Mouse (Mus musculus) CH12.LX (cell line): ENCODE results near the gene Adamtsl1. TPM values are rescaled to one million over a fixed set of nuclear protein-coding genes. Genes with fewer than 3 reads are reported as not detected.

Source experiments
- DNase-seq: peaks from one replicate; pipeline ENCODE4 v3.0.0-alpha.2; 2013; ENCODE audit errors: extremely low read depth
- H3K27ac ChIP-seq: 2 replicates; pipeline ENCODE4 v1.5.1; 2012; ENCODE audit warnings: low read depth, mild to moderate bottlenecking, control low read depth, moderate library complexity; ENCODE audit not compliant: insufficient read depth
- H3K27me3 ChIP-seq: replicated peaks from 2 replicates; pipeline ENCODE3; 2012; ENCODE audit warnings: inconsistent platforms
- H3K36me3 ChIP-seq, 2 experiments: replicated peaks in 1 of 2; 2 replicates each; pipeline versions ENCODE3 to v1.6.1; 2012; ENCODE audit warnings: inconsistent platforms in 1 of 2, low read length in 1 of 2, mild to moderate bottlenecking in 1 of 2, mixed read lengths in 1 of 2, moderate library complexity in 1 of 2; ENCODE audit not compliant: control insufficient read depth in 1 of 2, insufficient read depth in 1 of 2
- H3K4me1 ChIP-seq, 2 experiments: 2 replicates each; pipeline ENCODE4 v1.6.1; 2012; ENCODE audit warnings: inconsistent platforms in 1 of 2, moderate library complexity in 1 of 2; ENCODE audit not compliant: insufficient read depth in 2 of 2, control insufficient read depth in 1 of 2
- H3K4me2 ChIP-seq: 2 replicates; pipeline ENCODE4 v1.6.1; 2012; ENCODE audit warnings: low read depth, mild to moderate bottlenecking, control low read depth; ENCODE audit not compliant: poor library complexity, insufficient read depth, severe bottlenecking
- H3K4me3 ChIP-seq, 3 experiments: fragments of 150-350 bp in 1 of 3; sonication (generic) in 1 of 3; replicated peaks in 1 of 3; 2 replicates each; pipeline versions ENCODE3 to v1.5.1; 2011 to 2012; ENCODE audit warnings: low read depth in 2 of 3, low read length in 2 of 3, mild to moderate bottlenecking in 2 of 3, moderate library complexity in 2 of 3, control low read depth in 1 of 3, improper control_type of control experiment in 1 of 3, inconsistent platforms in 1 of 3, mixed read lengths in 1 of 3; ENCODE audit not compliant: poor library complexity in 1 of 3
- H3K79me2 ChIP-seq: replicated peaks from 2 replicates; pipeline ENCODE4 v1.6.1; 2012; ENCODE audit warnings: mild to moderate bottlenecking, moderate library complexity; ENCODE audit not compliant: control insufficient read depth, poor library complexity, insufficient read depth, severe bottlenecking; ENCODE audit errors: extremely low read depth
- H3K9ac ChIP-seq: 2 replicates; pipeline ENCODE4 v1.6.1; 2012; ENCODE audit warnings: low read depth, mild to moderate bottlenecking, control low read depth, moderate library complexity; ENCODE audit not compliant: insufficient read depth
- H3K9me3 ChIP-seq: replicated peaks from 2 replicates; pipeline ENCODE3; 2012; ENCODE audit warnings: low read length, inconsistent platforms, mixed read lengths
- CHD2 ChIP-seq: IDR thresholded peaks from 2 replicates; pipeline ENCODE4 v1.6.1; 2011; ENCODE audit warnings: low read length, improper control_type of control experiment
- E2F4 ChIP-seq: IDR thresholded peaks from 2 replicates; pipeline ENCODE4 v1.6.1; 2011; ENCODE audit warnings: low read depth, low read length, improper control_type of control experiment; ENCODE audit not compliant: insufficient replicate concordance
- IRF4 ChIP-seq: IDR thresholded peaks from 2 replicates; pipeline ENCODE4 v1.6.1; 2014; ENCODE audit warnings: low read depth, mild to moderate bottlenecking, inconsistent platforms, low read length, improper control_type of control experiment
- JUN ChIP-seq: IDR thresholded peaks from 2 replicates; pipeline ENCODE4 v1.6.1; 2011; ENCODE audit warnings: low read depth, mild to moderate bottlenecking, low read length, improper control_type of control experiment, moderate library complexity; ENCODE audit not compliant: insufficient read depth
- MAFK ChIP-seq: IDR thresholded peaks from 2 replicates; pipeline ENCODE4 v1.6.1; 2011; ENCODE audit warnings: low read length, improper control_type of control experiment; ENCODE audit not compliant: insufficient replicate concordance
- MAZ ChIP-seq: IDR thresholded peaks from 2 replicates; pipeline ENCODE4 v1.6.1; 2012; ENCODE audit warnings: low read depth, mild to moderate bottlenecking, inconsistent platforms, low read length, improper control_type of control experiment, moderate library complexity
- MXI1 ChIP-seq: IDR thresholded peaks from 2 replicates; pipeline ENCODE4 v1.6.1; 2011; ENCODE audit warnings: mild to moderate bottlenecking, low read depth, low read length, improper control_type of control experiment
- MYC ChIP-seq: IDR thresholded peaks from 2 replicates; pipeline ENCODE4 v1.6.1; 2011; ENCODE audit warnings: low read depth, mild to moderate bottlenecking, improper control_type of control experiment, low read length
- NELFE ChIP-seq: IDR thresholded peaks from 2 replicates; pipeline ENCODE4 v1.6.1; 2011; ENCODE audit warnings: low read depth, low read length, improper control_type of control experiment
- NRF1 ChIP-seq: IDR thresholded peaks from 2 replicates; pipeline ENCODE4 v1.6.1; 2014; ENCODE audit warnings: low read depth, mild to moderate bottlenecking, inconsistent platforms, low read length, improper control_type of control experiment, moderate library complexity
- PAX5 ChIP-seq: IDR thresholded peaks from 2 replicates; pipeline ENCODE4 v1.6.1; 2012; ENCODE audit warnings: low read length, inconsistent platforms, mixed read lengths
- RAD21 ChIP-seq: IDR thresholded peaks from 2 replicates; pipeline ENCODE4 v1.6.1; 2011; ENCODE audit warnings: low read depth, mild to moderate bottlenecking, low read length, improper control_type of control experiment, moderate library complexity
- RCOR1 ChIP-seq: conservative IDR thresholded peaks from 2 replicates; pipeline ENCODE4 v1.6.1; 2012; ENCODE audit warnings: low read depth, mild to moderate bottlenecking, inconsistent platforms, low read length, improper control_type of control experiment
- SIN3A ChIP-seq: IDR thresholded peaks from 2 replicates; pipeline ENCODE4 v1.6.1; 2012; ENCODE audit warnings: low read length, improper control_type of control experiment, inconsistent platforms
- TCF12 ChIP-seq: IDR thresholded peaks from 2 replicates; pipeline ENCODE4 v1.6.1; 2014; ENCODE audit warnings: low read depth, mild to moderate bottlenecking, inconsistent platforms, low read length, improper control_type of control experiment
- UBTF ChIP-seq: IDR thresholded peaks from 2 replicates; pipeline ENCODE4 v1.6.1; 2012; ENCODE audit warnings: low read depth, mild to moderate bottlenecking, inconsistent platforms, low read length, improper control_type of control experiment, moderate library complexity
- USF2 ChIP-seq: conservative IDR thresholded peaks from 2 replicates; pipeline ENCODE4 v1.6.1; 2011; ENCODE audit warnings: low read depth, low read length, improper control_type of control experiment
- ZC3H11A ChIP-seq: IDR thresholded peaks from 2 replicates; pipeline ENCODE4 v1.6.1; 2012; ENCODE audit warnings: low read depth, mild to moderate bottlenecking, inconsistent platforms, low read length, improper control_type of control experiment
- ZKSCAN1 ChIP-seq: IDR thresholded peaks from 2 replicates; pipeline ENCODE4 v1.6.1; 2012; ENCODE audit warnings: low read depth, inconsistent platforms, low read length, improper control_type of control experiment, borderline replicate concordance
- ZNF384 ChIP-seq: IDR thresholded peaks from 2 replicates; pipeline ENCODE4 v1.6.1; 2012; ENCODE audit warnings: low read depth, low read length, improper control_type of control experiment, inconsistent platforms
- dilution Hi-C: fragments of 300-500 bp; cut with MboI; formaldehyde crosslinking; loops from 2 replicates; pipeline ENCODE4 v1.14.3; 2020; ENCODE audit warnings: low sequenced_read_pairs; ENCODE audit not compliant: extremely low pct_unique_long_range_greater_than_20kb, extremely low pct_ligation_motif_present
- in situ Hi-C: fragments of 300-500 bp; cut with MboI; formaldehyde crosslinking; loops from 3 replicates; pipeline ENCODE4 v1.14.3; 2019; ENCODE audit warnings: low sequenced_read_pairs, low pct_ligation_motif_present, low pct_unique_long_range_greater_than_20kb, mixed read lengths
- polyA plus RNA-seq: library from polyadenylated mRNA; unstranded; fragments of >175 nt; gene quantifications from 2 replicates; pipeline ENCODE4 v1.2.1, GENCODE M21; 2012; ENCODE audit warnings: low read depth; ENCODE audit not compliant: insufficient read length
- total RNA-seq, 2 experiments: library from RNA; depleted of rRNA; stranded (reverse); fragments of 300-350 nt in 1 of 2; fragments of >200 nt in 1 of 2; gene quantifications; 2 replicates each; pipeline ENCODE4 v1.2.3; 2012 to 2014

The Adamtsl1 gene
- total and polyA plus RNA-seq, 3 experiments, result not detected

DNA sequence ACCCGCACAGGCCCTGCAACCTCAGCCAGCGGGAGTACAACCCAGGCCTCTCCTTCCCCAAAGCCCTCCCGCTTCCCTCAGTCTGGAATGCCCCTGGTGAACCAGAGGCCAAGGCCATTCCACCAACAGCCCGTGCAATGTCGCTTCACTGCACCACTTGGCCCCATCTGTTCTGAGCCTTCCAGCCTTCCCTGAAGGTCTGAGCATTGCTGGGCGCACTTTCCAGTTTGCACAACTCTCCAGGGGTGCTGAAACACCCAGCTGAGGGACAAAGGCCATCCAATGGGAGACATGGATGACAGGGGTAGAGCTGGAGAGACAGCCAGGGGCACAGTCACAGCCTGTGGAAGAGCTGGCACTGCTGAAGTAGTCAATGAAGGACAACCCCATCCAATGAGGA is 365.4 kb downstream of the Adamtsl1 start:
- Histone ChIP-seq H3K4me1 (no peaks in the 10 kb centered on the region), H3K9ac (no peak overlapping the region), H3K4me3 (no peak overlapping the region), H3K27ac (no peak overlapping the region), H3K4me2 (no peak overlapping the region), H3K9me3 (peaks cover 54% of the 10 kb centered on the region), H3K79me2 (no peaks in the 10 kb centered on the region), H3K36me3 (no peaks in the 10 kb centered on the region), H3K27me3 (no peaks in the 10 kb centered on the region)
- in situ Hi-C loops (no loop called here), dilution Hi-C loops (no loop called here)
- no peak for TF ChIP-seq TCF12
- TF ChIP-seq PAX5, result no peak
- no peak for TF ChIP-seq CHD2
- no peak for TF ChIP-seq RCOR1
- TF ChIP-seq MXI1, result no peak
- TF ChIP-seq USF2, result no peak
- TF ChIP-seq SIN3A, result no peak
- TF ChIP-seq MAZ, result no peak
- TF ChIP-seq NELFE, result no peak
- no peak for TF ChIP-seq ZNF384
- no peak for TF ChIP-seq RAD21
- TF ChIP-seq ZKSCAN1, result no peak
- no peak for DNase-seq

GRCm38 (mm10) chr4:85881318-85881717 is 367.3 kb downstream of the Adamtsl1 start:
- Histone ChIP-seq H3K36me3 (no peaks in the 10 kb centered on the region), H3K27me3 (no peaks in the 10 kb centered on the region), H3K79me2 (no peaks in the 10 kb centered on the region), H3K27ac (no peak overlapping the region), H3K4me2 (no peak overlapping the region), H3K4me3 (no peak overlapping the region), H3K9me3 (peaks cover 50% of the 10 kb centered on the region), H3K9ac (no peak overlapping the region), H3K4me1 (no peaks in the 10 kb centered on the region)
- dilution Hi-C loops, result no loop called here
- no peak for TF ChIP-seq PAX5
- no peak for TF ChIP-seq NELFE
- TF ChIP-seq MAFK, result no peak
- no peak for TF ChIP-seq UBTF
- DNase-seq, result no peak
- in situ Hi-C loops, result no loop called here

DNA sequence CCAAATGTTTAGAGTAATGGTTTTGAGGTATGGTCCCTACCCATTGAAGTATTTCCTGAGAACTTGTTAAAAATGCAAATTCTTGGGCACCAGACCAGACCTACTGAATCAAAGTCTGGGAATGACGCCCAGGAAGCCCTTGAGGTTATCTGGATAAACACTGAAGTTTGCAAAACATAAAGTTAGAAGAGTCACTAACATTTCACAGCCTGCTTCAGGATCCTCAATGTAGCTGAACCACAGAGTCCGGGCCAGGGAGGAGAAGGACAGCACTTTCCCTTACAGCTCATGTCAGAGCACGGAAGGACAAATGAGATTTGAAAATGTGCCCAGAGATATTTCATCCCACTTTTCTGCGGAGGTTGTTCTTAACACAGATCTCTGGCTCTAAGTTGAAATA is 370.1 kb downstream of the Adamtsl1 start:
- H3K4me2 ChIP-seq, result no peak overlapping the region
- H3K27ac ChIP-seq, result no peak overlapping the region
- no peaks in the 10 kb centered on the region for H3K36me3 ChIP-seq
- peaks cover 51% of the 10 kb centered on the region for H3K9me3 ChIP-seq
- in situ Hi-C loops (no loop called here), dilution Hi-C loops (no loop called here)
- no peaks in the 10 kb centered on the region for H3K27me3 ChIP-seq
- no peak for DNase-seq
- no peak overlapping the region for H3K9ac ChIP-seq
- no peaks in the 10 kb centered on the region for H3K79me2 ChIP-seq
- H3K4me1 ChIP-seq, result no peaks in the 10 kb centered on the region
- TF ChIP-seq ZC3H11A, result no peak
- TF ChIP-seq MAZ, result no peak
- TF ChIP-seq E2F4, result no peak
- no peak for TF ChIP-seq JUN
- TF ChIP-seq MYC, result no peak
- no peak for TF ChIP-seq IRF4
- TF ChIP-seq NRF1, result no peak
- no peak overlapping the region for H3K4me3 ChIP-seq
